Mouse (Mus musculus) G1E (cell line): Measurements from ENCODE around the gene Gpr18.

Experiments used
- CTCF ChIP-seq: IDR thresholded peaks from 2 replicates; pipeline ENCODE4 v1.5.1; 2012; ENCODE audit warnings: low read depth, low read length, inconsistent platforms, mixed read lengths
- TAL1 ChIP-seq: conservative IDR thresholded peaks from 2 replicates; pipeline ENCODE4 v1.6.1; 2012; ENCODE audit warnings: low read depth, low read length, inconsistent platforms, mixed read lengths

DNA sequence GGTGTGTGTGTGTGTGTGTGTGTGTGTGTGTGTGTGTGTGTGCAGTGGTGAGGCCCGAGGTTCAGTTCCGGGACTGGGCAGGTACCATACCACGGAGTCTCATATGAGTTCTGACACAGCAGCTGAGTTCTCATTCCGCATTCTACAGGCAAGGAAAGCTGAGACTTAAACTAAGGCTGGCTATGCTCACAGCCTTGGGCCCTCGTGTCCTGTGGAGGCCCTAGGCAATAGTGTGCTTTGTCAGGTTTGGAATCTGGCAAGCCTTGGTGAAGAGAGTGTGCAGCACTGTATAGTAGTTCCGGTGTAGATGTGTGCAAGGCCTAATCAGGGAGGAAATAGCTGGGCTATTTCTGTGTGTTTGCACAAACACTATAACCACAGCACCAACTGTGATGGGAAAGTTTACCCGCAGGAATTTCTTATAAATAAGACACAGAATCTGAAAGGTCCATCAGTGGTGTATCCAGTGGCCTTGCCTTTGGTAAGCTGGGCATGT, 12.2 kb downstream of the Gpr18 start:
- TF ChIP-seq CTCF: no peak
- TF ChIP-seq TAL1: no peak
